Mouse (Mus musculus) kidney, postnatal 36 days (tissue): Measurements from ENCODE around the gene Cachd1.
A peak's percentile ranks its signal among the peaks of the same experiment; 100 is the strongest.

Experiments used
- DNase-seq, 2 experiments: peaks; one replicate each; pipeline ENCODE4 v3.0.0; 2021 to 2022; ENCODE audit warnings: mixed read lengths in 2 of 2

Cachd1 gene

DNA sequence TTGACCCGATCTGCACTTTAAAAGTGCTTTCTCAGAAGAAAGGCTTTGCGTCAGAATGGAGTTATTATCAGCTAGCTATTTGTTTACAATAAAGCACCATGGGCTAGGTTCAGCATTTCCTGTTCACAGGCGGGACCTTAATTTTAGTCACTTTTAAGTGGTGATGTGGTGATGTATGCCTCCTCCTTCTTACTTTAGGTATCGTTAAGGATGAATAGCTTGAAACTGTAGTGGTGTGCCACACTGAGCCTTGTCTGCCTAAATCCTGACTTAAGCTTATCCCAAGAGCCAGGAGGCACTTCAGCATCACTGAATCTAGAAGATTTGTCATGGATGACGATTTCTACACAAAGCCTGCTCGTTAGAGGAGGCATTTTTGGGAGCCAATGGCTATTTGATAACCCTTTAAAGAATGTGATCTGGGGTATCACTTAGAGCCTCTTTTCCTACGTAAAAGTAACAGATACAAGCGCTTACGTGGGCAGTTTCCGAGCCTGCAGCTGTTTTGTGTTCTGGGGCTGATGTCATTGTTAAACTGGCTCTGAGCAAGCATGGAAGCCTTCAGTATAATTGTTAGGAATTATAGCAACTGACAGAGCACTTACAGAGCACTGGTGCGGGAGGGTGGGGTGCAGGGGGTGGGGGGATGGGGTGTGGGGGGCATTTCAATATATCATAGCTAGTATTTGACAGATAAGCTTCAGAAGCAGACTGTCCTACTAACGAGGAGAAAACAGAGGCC, 89.7 kb downstream of the Cachd1 start:
- no peak for DNase-seq

DNA sequence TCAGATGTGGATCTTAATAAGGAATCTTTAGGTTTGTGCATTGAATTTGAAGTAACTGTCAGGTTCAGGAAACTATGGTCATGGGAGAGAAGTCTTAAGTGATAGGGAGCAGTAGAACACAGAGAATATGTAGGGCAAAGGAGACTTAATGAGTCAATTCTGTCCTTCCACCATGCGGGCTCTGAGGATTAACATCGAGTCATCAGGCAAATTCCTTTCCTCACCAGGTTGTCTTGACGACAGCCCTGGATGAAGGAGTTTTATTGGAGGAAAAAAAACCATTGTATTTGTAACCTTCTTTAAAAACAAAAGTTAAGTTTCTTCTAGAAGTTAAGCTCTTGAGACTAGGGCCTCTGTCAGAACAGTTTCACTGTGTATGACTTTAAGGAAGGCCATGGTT, 100.9 kb downstream of the Cachd1 start:
- no peak for DNase-seq

GRCm38 (mm10) chr4:100879414-100879813, 102.9 kb downstream of the Cachd1 start:
- DNase-seq, result no peak

GRCm38 (mm10) chr4:100880075-100880474, 103.6 kb downstream of the Cachd1 start:
- no peak for DNase-seq

DNA sequence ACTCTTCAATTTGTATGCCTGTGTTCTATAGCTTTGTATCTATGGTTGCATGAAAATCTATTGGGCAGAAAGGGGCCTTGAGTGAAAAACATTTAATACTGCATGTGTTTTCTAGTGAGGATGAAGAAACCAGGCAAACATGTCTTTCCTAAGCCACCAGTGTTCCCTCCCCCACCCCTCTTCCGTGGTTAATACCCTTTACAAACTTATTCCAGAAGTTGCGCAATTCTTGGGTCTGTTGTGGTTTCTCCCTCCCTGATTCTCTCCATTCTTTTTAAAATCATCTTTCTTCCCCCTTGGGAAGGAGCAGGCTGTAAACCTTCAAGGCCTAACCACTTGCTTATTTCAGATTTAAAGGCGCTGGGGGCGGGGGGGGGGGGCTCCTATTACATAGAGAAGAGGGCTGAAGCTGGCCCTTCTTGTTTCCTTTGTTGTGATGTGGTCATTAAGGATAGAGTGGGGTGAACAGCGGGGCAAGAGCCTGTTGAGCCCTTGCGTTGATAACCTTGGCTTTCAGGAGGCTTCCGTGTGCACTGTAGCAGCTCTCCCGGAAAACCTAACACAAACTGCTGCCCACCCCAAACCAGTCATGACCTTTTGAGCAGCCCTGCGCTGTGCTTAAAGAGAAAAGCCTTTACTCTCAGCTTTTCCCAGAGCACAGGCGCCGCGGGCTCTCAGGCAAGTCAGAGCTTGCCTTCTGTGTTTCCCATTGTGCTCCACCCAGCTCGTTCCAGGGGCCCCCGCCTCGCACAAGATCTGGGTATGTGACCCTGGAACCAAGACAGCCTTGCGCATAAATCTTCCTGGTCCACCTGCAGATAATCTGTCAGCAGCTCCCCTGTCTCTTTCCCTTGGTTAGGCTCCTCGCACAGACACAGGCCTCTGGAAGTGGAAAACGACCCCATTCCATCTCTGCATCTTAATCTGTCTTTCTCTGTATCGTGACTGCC, 109.6 kb downstream of the Cachd1 start:
- peak; percentile 17 to 52 for DNase-seq

GRCm38 (mm10) chr4:100886743-100887416, 110.4 kb downstream of the Cachd1 start:
- no peak for DNase-seq

DNA sequence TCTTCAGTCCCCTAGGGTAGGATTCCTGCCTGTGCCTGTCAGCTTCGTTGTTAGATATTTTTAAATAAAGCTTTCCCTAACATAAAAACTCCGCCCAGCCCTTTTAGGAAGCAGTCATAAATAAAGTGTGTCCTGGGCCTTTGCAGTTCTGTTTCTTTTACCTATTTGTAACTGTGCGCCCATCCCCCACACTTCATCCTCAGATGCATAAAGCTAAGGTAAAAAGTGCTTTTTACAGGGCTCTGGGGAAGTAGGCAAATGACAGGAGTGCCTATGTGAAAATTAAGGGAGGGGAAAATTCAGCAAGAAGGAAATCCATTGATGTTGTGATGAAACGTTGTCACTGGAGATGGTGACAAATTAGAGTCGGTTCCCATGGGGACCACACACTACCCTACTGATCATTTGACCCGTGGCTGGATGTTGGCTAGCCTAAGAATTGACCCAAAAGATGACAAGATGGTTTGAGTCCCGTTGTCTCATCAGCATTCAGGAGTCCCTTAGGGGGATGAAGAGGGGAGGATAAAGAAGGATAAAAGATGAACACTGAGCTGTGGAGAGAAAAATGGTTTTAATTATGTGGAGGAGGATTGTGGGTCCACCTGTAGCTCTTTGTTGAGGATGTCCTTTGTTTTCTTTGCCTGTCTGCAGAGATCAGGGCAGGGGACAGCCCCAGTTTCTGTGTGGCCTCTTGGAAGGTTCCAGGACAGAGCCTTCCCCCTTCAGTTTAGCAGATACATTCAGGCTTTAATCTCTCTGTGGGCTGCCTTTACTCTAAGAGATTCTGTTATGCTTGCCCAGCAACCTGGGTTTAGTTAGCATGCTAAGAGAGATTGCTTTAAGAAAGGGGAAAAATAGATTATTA, 113.9 kb downstream of the Cachd1 start:
- DNase-seq, result no peak

- peak; percentile 11 to 35 for DNase-seq
Observed at GRCm38 (mm10) chr4:100893739-100894138, 117.3 kb downstream of the Cachd1 start.

- no peak for DNase-seq
Observed at GRCm38 (mm10) chr4:100894142-100894541, 117.7 kb downstream of the Cachd1 start.

DNA sequence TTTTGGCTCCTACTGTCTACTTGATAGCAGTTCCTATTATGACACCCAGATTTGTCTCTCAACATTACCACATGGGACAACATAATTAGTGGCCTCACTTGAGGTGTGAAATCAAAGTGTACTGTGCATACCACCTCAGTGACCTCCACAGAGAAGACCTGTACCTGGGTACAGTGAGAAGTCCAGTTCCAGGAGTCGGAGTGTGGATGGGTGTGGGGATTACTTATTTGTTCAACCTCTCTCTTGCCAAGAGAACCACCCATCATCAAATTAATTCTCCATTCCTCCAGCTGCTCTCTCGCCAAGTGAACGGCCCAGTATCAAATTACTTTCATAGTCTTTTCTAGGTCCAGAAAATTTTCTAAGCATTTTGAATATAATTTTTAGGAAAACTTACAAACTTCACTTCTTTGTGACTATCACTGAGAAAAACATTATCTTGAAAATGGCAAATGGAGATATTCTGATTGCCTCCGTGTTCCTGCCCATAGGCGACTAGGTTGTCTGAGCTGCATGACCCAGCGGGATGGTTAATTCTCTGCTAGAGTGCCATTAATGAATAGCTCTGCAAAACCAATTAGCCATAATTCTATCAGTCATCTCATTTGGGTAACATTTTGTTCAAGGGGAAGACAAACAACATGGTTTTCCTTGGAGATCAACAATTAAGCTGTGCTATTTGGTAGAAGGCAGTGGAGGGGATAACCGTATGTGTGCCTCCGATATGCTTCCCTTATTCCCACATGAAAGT, 120.0 kb downstream of the Cachd1 start:
- DNase-seq, result peak; percentile 24 to 47

DNA sequence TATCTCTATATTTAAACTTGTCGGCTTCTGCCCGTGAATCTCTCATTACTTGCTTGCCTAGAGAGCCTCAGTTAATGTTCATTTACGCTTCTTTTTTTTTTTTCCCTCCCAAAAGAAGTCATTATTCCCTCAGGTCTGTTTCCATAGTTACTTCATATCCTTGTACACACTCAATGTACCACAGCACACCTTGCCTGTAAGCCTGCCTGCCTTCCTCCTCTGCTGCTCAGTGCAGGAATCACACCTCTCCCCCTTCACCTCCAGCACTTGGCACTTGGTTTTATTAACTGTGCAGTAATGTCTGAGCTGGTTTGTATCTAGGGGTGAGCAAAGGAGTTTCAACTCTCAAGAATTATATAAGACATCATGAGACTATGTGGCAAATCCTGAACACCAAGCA, 121.5 kb downstream of the Cachd1 start:
- DNase-seq, result no peak

DNA sequence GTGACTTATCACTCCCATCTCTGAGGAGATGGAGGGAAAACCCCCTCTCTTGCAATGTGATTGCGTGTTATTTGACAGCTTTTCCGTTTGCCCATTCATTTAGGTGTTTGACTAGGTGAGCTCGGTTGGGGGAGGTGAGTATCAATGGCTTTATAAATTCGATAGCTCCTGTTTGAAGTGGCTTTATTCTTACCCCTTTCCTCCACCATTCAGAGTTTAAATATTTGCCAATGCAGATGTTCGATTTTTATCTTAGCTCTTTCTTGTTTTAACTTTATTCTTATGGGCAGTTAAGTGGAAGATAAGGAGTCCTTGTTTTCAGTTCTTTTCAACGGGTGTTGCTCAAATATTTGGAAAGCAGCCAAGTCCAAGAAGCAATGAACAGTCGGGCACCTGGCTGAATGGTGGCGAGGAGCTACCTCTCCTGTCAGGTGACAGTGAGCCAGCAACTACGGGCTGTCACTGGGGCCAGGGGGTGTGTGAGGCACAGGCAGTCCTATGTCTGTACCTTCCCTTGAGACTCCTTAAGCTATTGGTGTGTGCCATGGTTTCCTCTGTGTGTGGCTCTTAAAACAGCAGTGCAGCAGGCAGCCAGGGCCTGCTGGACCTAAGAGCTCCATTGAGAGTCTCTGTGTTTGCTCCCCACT, 133.3 kb downstream of the Cachd1 start:
- DNase-seq, result peak; percentile 62 to 68

DNA sequence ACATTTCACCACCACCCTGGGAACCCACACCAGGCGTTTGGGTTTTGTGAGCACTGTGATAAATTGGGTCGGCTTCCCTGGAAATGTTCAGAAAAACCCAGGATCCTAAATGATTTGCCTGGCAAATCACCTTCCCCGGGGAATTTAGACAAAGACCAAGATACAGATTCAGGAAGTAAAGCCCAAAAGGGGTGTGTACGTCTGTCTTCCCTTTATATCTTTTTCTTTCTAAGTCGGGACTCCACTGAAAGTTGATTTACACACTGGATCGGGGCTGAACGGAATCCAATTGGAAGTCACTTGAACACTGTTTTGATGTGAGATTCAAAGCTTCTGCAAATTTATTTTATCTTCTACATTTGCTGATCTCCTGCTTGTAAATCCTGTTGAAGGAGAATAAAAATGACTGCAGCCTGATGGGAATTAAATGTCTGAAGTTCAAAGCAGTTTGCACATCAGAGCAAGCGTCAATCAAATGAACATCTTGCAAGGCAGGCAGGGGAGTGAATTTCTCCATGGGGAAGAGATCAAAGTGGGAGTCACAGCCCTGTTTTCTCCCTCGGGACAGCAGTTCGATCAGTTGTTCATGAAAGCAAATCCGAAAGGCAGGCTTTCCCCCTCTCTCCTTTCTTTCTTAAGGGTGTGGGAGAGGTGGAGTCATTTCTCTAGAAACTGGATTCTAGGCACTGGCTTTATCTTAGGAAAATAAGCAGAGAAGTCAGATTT, 134.3 kb downstream of the Cachd1 start:
- no peak for DNase-seq

- DNase-seq, result no peak
Observed at GRCm38 (mm10) chr4:100911658-100912057, 135.2 kb downstream of the Cachd1 start.

DNA sequence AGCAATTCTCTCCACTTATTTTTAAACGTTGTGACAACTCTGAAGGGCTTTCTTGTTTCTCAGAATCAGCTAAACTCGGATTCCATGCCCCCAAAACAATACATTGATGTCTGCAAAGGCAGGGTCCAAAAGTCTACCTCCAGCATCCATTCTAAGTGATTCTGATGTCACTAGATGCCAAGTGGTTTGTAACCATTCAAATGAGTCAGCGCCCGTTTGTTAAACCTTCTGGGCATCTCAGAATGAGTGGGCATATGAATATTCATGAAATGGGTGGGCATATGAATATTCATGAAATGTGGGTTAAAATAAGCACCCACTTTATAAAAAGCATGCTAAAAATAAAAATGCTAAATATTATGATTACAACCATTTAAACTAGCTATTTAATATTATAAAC, 137.2 kb downstream of the Cachd1 start:
- DNase-seq, result peak in 1 of 2 experiments; percentile 5

- no peak for DNase-seq
Observed at GRCm38 (mm10) chr4:100914532-100914931, 138.1 kb downstream of the Cachd1 start.

DNA sequence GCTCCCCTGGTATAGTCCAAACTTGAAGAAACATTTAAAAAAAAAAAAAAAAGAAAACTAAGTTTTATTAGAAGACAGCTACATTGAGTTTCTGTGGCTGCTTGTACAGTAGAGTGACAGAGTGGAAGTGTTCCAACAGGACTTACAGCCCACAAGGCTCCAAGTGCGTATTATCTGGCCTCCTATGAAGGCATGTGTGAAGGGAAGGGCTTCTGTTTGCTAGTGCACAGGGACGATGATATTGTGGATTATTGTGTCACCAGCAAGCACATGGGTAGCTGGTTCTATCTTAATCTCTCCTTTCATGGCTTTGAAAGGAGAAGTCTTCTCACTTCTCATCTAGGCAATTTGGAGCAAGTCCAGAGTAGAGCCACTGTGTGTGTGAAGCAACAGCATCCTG, 138.6 kb downstream of the Cachd1 start:
- DNase-seq, result no peak

DNA sequence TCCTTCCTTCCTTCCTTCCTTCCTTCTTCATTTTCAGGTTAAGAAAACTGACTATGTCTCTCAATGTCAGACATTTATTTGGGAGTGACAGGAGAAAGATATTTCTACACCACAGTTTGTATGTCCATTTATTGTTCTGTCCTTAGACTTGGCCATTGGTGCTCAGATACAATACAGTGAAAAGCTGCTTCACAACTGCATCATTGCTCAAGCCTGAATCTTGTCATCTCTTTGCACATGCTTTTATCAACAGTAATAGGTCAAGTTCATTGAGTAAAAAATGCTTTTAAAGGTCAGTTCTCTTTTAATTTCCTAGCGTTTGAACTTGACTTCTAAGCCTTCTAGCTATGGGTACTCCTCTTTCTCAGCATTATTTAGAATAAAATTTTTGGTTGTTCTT, 141.0 kb downstream of the Cachd1 start:
- no peak for DNase-seq

GRCm38 (mm10) chr4:100920413-100920812, 143.9 kb downstream of the Cachd1 start:
- DNase-seq, result no peak
